8 mouse cellular contexts compared by ENCODE assay signal in genomic region chr13:21530781-21531201, GRCm38 (mm10). TPM values are rescaled to one million over a fixed set of nuclear protein-coding genes. Genes with fewer than 3 reads are reported as not detected.
DNase-seq lines count a peak whose midpoint lies in the region; ATAC-seq and TF ChIP-seq lines count a peak whose summit lies in the region.

Gene Zkscan8, minus strand, starts transcription at chr13:21531120.

- ATAC-seq in CD4-positive, CD25-positive, alpha-beta regulatory T cell, adult 4 months, result peak; percentile 99
- ATAC-seq in heart, embryonic 15.5 days (replicated peaks; ENCODE audit: insufficient number of reproducible peaks, insufficient read depth, low FRiP score, low read depth), result peak; percentile 97
- peak; percentile 96 for ATAC-seq in liver, embryonic 14.5 days (ENCODE audit: insufficient read depth)
- peak; percentile 98 for ATAC-seq in neural tube, embryonic 11.5 days (ENCODE audit: insufficient read depth, low FRiP score, low TSS enrichment)
- peak; percentile 97 for ATAC-seq in stomach, postnatal 0 days (ENCODE audit: low FRiP score, low TSS enrichment)

- DNase-seq in c-Kit-negative CD71-positive TER-119-positive erythroid progenitor cells, embryonic 14.5 days (ENCODE audit: low read depth, low spot score), result peak; percentile 63
- peak; percentile 61 for DNase-seq in fibroblast of lung, adult 2 months (ENCODE audit: low read depth)
- peak; percentile 89 to 93 for DNase-seq in kidney, postnatal 25 days
- peak; percentile 73 to 77 (median 74) for DNase-seq in liver, embryonic 14.5 days (ENCODE audit: low read depth in 3 of 3, low spot score in 3 of 3)
- peak; percentile 88 for DNase-seq in neural tube, embryonic 11.5 days (ENCODE audit: low spot score)
- DNase-seq in stomach, postnatal 0 days (ENCODE audit: low spot score), result peak; percentile 92

- no peaks in the 10 kb centered on the region for H3K27me3 ChIP-seq in heart, embryonic 15.5 days
- H3K27me3 ChIP-seq in liver, embryonic 14.5 days (ENCODE audit: control insufficient read depth, insufficient read depth, low read length), result no peaks in the 10 kb centered on the region
- H3K27me3 ChIP-seq in neural tube, embryonic 11.5 days (ENCODE audit: control insufficient read depth, insufficient read depth, low read length), result no peaks in the 10 kb centered on the region
- H3K27me3 ChIP-seq in stomach, postnatal 0 days (ENCODE audit: control insufficient read depth, insufficient read depth, low read length), result no peaks in the 10 kb centered on the region

- peaks cover 3% of the 10 kb centered on the region; the same call in 1 of the 2 replicates for H3K4me1 ChIP-seq in heart, embryonic 15.5 days (replicated peaks)
- peaks cover 5 to 7% of the 10 kb centered on the region in 2 experiments; a peak in 3 of 4 replicates for H3K4me1 ChIP-seq in liver, embryonic 14.5 days (replicated peaks; ENCODE audit: control insufficient read depth in 2 of 2, insufficient read depth in 2 of 2, low read length in 1 of 2)
- no peaks in the 10 kb centered on the region for H3K4me1 ChIP-seq in neural tube, embryonic 11.5 days (ENCODE audit: control insufficient read depth, insufficient read depth, low read length)
- no peaks in the 10 kb centered on the region for H3K4me1 ChIP-seq in stomach, postnatal 0 days (replicated peaks; ENCODE audit: control insufficient read depth, insufficient read depth)

- H3K4me3 ChIP-seq in heart, embryonic 15.5 days, result peak within 1 kb of the TSS; percentile 99
- peak within 1 kb of the TSS; percentile 65 to 83 for H3K4me3 ChIP-seq in liver, embryonic 14.5 days (ENCODE audit: insufficient read depth in 1 of 2, low read depth in 2 of 2, low read length in 2 of 2)
- peak within 1 kb of the TSS; percentile 87 for H3K4me3 ChIP-seq in neural tube, embryonic 11.5 days (ENCODE audit: low read depth, low read length)
- peak within 1 kb of the TSS; percentile 84 for H3K4me3 ChIP-seq in stomach, postnatal 0 days (ENCODE audit: low read depth, low read length)

- no peaks in the 10 kb centered on the region for H3K9me3 ChIP-seq in heart, embryonic 15.5 days (replicated peaks)
- H3K9me3 ChIP-seq in liver, embryonic 14.5 days (ENCODE audit: control insufficient read depth, low read length), result no peaks in the 10 kb centered on the region
- H3K9me3 ChIP-seq in neural tube, embryonic 11.5 days (ENCODE audit: control insufficient read depth, low read length), result no peaks in the 10 kb centered on the region
- H3K9me3 ChIP-seq in stomach, postnatal 0 days (ENCODE audit: control insufficient read depth, low read length), result no peaks in the 10 kb centered on the region

- peaks cover 16% of the 10 kb centered on the region for H3K36me3 ChIP-seq in heart, embryonic 15.5 days
- no peaks in the 10 kb centered on the region; the same call in 1 of the 2 replicates for H3K36me3 ChIP-seq in liver, embryonic 14.5 days (replicated peaks; ENCODE audit: control insufficient read depth, insufficient read depth, low read depth)
- H3K36me3 ChIP-seq in neural tube, embryonic 11.5 days (ENCODE audit: control insufficient read depth, insufficient read depth, low read length), result no peaks in the 10 kb centered on the region; the same call in 1 of the 2 replicates
- H3K36me3 ChIP-seq in stomach, postnatal 0 days (ENCODE audit: control insufficient read depth, insufficient read depth, low read length), result no peaks in the 10 kb centered on the region

- peak within 1 kb of the TSS; percentile 96 for H3K27ac ChIP-seq in heart, embryonic 15.5 days
- 0 out of 2 replicates have a peak within 1 kb of the TSS, but pooled peaks have one; percentile 34 for H3K27ac ChIP-seq in liver, embryonic 14.5 days
- peak within 1 kb of the TSS; percentile 89 for H3K27ac ChIP-seq in neural tube, embryonic 11.5 days (ENCODE audit: low read depth, low read length)
- peak within 1 kb of the TSS; percentile 93 for H3K27ac ChIP-seq in stomach, postnatal 0 days (replicated peaks)

- H3K9ac ChIP-seq in heart, embryonic 15.5 days, result peak within 1 kb of the TSS; percentile 99
- peak within 1 kb of the TSS; percentile 94 for H3K9ac ChIP-seq in liver, embryonic 14.5 days (replicated peaks)
- H3K9ac ChIP-seq in neural tube, embryonic 11.5 days (ENCODE audit: low read length), result peak within 1 kb of the TSS; percentile 99
- peak within 1 kb of the TSS; percentile 95 for H3K9ac ChIP-seq in stomach, postnatal 0 days (ENCODE audit: low read length)

- TF ChIP-seq CTCF in liver, embryonic 14.5 days (IDR thresholded peaks at IDR 0.05; ENCODE audit: low read depth), result no peak
- no peak for TF ChIP-seq CTCF in stomach, postnatal 0 days (IDR thresholded peaks at IDR 0.05; ENCODE audit: low read depth)

- under 1% methylated on average over 39 of the region's 39 CpGs for WGBS in heart, embryonic 15.5 days
- 0% methylated on average over 39 of the region's 39 CpGs for WGBS in liver, embryonic 14.5 days (ENCODE audit: insufficient replicate concordance)
- WGBS in neural tube, embryonic 11.5 days, result under 1% methylated on average over 39 of the region's 39 CpGs
- WGBS in stomach, postnatal 0 days, result under 1% methylated on average over 39 of the region's 39 CpGs

- no peak for TF ChIP-seq EP300 in liver, embryonic 14.5 days (IDR thresholded peaks at IDR 0.05; ENCODE audit: low read depth)
- no peak for TF ChIP-seq EP300 in stomach, postnatal 0 days (optimal IDR thresholded peaks at IDR 0.05)

- peak within 1 kb of the TSS; percentile 84 for H3K4me2 ChIP-seq in heart, embryonic 15.5 days
- peak within 1 kb of the TSS; percentile 71 for H3K4me2 ChIP-seq in liver, embryonic 14.5 days (ENCODE audit: low read depth)
- peak within 1 kb of the TSS; percentile 55 for H3K4me2 ChIP-seq in neural tube, embryonic 11.5 days (ENCODE audit: low read depth)
- H3K4me2 ChIP-seq in stomach, postnatal 0 days (replicated peaks; ENCODE audit: low read depth), result peak within 1 kb of the TSS; percentile 39

RNA-seq across cellular contexts. Expression of gene Zkscan8, which starts in this region (rescaled TPM):
- 1 to 10 TPM; 5.2 to 6.1 TPM for polyA plus RNA-seq in CD4-positive, CD25-positive, alpha-beta regulatory T cell, adult 4 months (2017; shearing (Covaris generic))
- polyA plus RNA-seq in heart, embryonic 15.5 days (2015; fragmentation: Nextera tagmentation; extraction: Ambion mirVana), result 3.5 and 4.0 TPM in 2 replicates
- polyA plus RNA-seq in liver, embryonic 14.5 days (2012; rRNA removed), result 2.0 and 2.1 TPM in 2 replicates
- 1.4 and 1.9 TPM in 2 replicates for polyA plus RNA-seq in liver, embryonic 14.5 days (2014; fragmentation: Nextera tagmentation; extraction: Ambion mirVana)
- 10.5 and 12.1 TPM in 2 replicates for polyA plus RNA-seq in neural tube, embryonic 11.5 days (2014; fragmentation: Nextera tagmentation; extraction: Ambion mirVana)
- 1.6 and 2.4 TPM in 2 replicates for polyA plus RNA-seq in stomach, postnatal 0 days (2015; fragmentation: Nextera tagmentation; extraction: Ambion mirVana)

Comparison
In these comparisons a context has a peak if more than half of its experiments do, and no peak if none do; other contexts are left out.
1. Peak in every context shown above with its lines: DNase-seq, ATAC-seq, H3K4me3 ChIP-seq and H3K27ac ChIP-seq.
2. H3K27ac ChIP-seq: peak in every context shown above with its lines; median percentile 96 in heart, embryonic 15.5 days; 93 in stomach, postnatal 0 days; 89 in neural tube, embryonic 11.5 days; 34 in liver, embryonic 14.5 days.